Mouse (Mus musculus): ENCODE measurements at regions not wholly inside any gene's neighbourhood (a gene's known extent, or its start where the extent isn't known, plus 50 kb on each side); places are given as distances from the start of the nearest gene placed in this dataset.

GRCm38 (mm10) chr5:69721351-69722006, 129.3 kb upstream of the Gnpda2 start:
- Histone ChIP-seq H3K4me2 (ENCODE audit: insufficient read depth, low read depth, poor library complexity, severe bottlenecking) (no peak overlapping the region), H3K9me3 (replicated peaks; ENCODE audit: low read length) (peaks cover 5% of the 10 kb centered on the region), H3K79me2 (replicated peaks; ENCODE audit: control insufficient read depth, extremely low read depth, insufficient read depth, poor library complexity, severe bottlenecking) (no peaks in the 10 kb centered on the region), H3K4me1 (ENCODE audit: control insufficient read depth in 1 of 2, insufficient read depth in 2 of 2) (no peaks in the 10 kb centered on the region), H3K27me3 (replicated peaks) (no peaks in the 10 kb centered on the region), H3K9ac (ENCODE audit: insufficient read depth, low read depth) (no peak overlapping the region), H3K36me3 (replicated peaks in 1 of 2; ENCODE audit: control insufficient read depth in 1 of 2, insufficient read depth in 1 of 2, low read length in 1 of 2) (no peaks in the 10 kb centered on the region), H3K27ac (ENCODE audit: insufficient read depth, low read depth) (no peak overlapping the region), H3K4me3 (replicated peaks in 1 of 3; ENCODE audit: low read depth in 2 of 3, low read length in 2 of 3, poor library complexity in 1 of 3) (no peak overlapping the region)
- TF ChIP-seq ELF1 (IDR thresholded peaks at IDR 0.05; ENCODE audit: low read depth, low read length) (no peak), ETS1 (conservative IDR thresholded peaks at IDR 0.05; ENCODE audit: low read depth, low read length) (no peak), SMC3 (IDR thresholded peaks at IDR 0.05; ENCODE audit: low read depth, low read length) (no peak)
- DNase-seq (ENCODE audit: extremely low read depth) = no peak
- dilution Hi-C loops (cut with MboI; ENCODE audit: extremely low pct_ligation_motif_present, extremely low pct_unique_long_range_greater_than_20kb, low sequenced_read_pairs) = no loop called here
- in situ Hi-C loops (cut with MboI; ENCODE audit: low pct_ligation_motif_present, low pct_unique_long_range_greater_than_20kb, low sequenced_read_pairs) = no loop called here

- TF ChIP-seq MAX (IDR thresholded peaks at IDR 0.05; ENCODE audit: low read length) (no peak), EP300 (IDR thresholded peaks at IDR 0.05; ENCODE audit: low read length) (no peak), MEF2A (IDR thresholded peaks at IDR 0.05; ENCODE audit: borderline replicate concordance, low read depth, low read length) (no peak), JUND (conservative IDR thresholded peaks at IDR 0.05; ENCODE audit: low read depth, low read length) (no peak), PAX5 (IDR thresholded peaks at IDR 0.05; ENCODE audit: low read length) (no peak), ETS1 (conservative IDR thresholded peaks at IDR 0.05; ENCODE audit: low read depth, low read length) (no peak), ZNF384 (IDR thresholded peaks at IDR 0.05; ENCODE audit: low read depth, low read length) (no peak), RAD21 (IDR thresholded peaks at IDR 0.05; ENCODE audit: low read depth, low read length) (no peak), BHLHE40 (IDR thresholded peaks at IDR 0.05; ENCODE audit: low read depth, low read length) (no peak), CHD1 (IDR thresholded peaks at IDR 0.05; ENCODE audit: low read depth, low read length) (no peak), ZKSCAN1 (IDR thresholded peaks at IDR 0.05; ENCODE audit: borderline replicate concordance, low read depth, low read length) (no peak), TCF12 (IDR thresholded peaks at IDR 0.05; ENCODE audit: low read depth, low read length) (no peak), POLR2A (IDR thresholded peaks at IDR 0.05; ENCODE audit: low read depth, low read length) (no peak), CHD2 (IDR thresholded peaks at IDR 0.05; ENCODE audit: low read length) (no peak), MAFK (IDR thresholded peaks at IDR 0.05; ENCODE audit: insufficient replicate concordance, low read length) (no peak), TBP (conservative IDR thresholded peaks at IDR 0.05; ENCODE audit: low read depth, low read length) (no peak)
- dilution Hi-C loops (cut with MboI; ENCODE audit: extremely low pct_ligation_motif_present, extremely low pct_unique_long_range_greater_than_20kb, low sequenced_read_pairs) = no loop called here
These were observed 123.9 kb upstream of the Gnpda2 start for GRCm38 (mm10) chr5:69716087-69716486.

More at GRCm38 (mm10) chr5:69716087-69716486, 123.9 kb upstream of the Gnpda2 start:
- no peak overlapping the region for H3K27ac ChIP-seq (ENCODE audit: insufficient read depth, low read depth)
- H3K27me3 ChIP-seq (replicated peaks) = no peaks in the 10 kb centered on the region
- no peak for DNase-seq (ENCODE audit: extremely low read depth)
- in situ Hi-C loops (cut with MboI; ENCODE audit: low pct_ligation_motif_present, low pct_unique_long_range_greater_than_20kb, low sequenced_read_pairs) = no loop called here
- peaks cover 8% of the 10 kb centered on the region for H3K9me3 ChIP-seq (replicated peaks; ENCODE audit: low read length)
- no peaks in the 10 kb centered on the region for H3K79me2 ChIP-seq (replicated peaks; ENCODE audit: control insufficient read depth, extremely low read depth, insufficient read depth, poor library complexity, severe bottlenecking)
- H3K4me1 ChIP-seq (ENCODE audit: control insufficient read depth in 1 of 2, insufficient read depth in 2 of 2) = no peaks in the 10 kb centered on the region
- H3K9ac ChIP-seq (ENCODE audit: insufficient read depth, low read depth) = no peak overlapping the region
- no peak overlapping the region for H3K4me3 ChIP-seq (replicated peaks in 1 of 3; ENCODE audit: low read depth in 2 of 3, low read length in 2 of 3, poor library complexity in 1 of 3)
- H3K36me3 ChIP-seq (replicated peaks in 1 of 2; ENCODE audit: control insufficient read depth in 1 of 2, insufficient read depth in 1 of 2, low read length in 1 of 2) = no peaks in the 10 kb centered on the region
- no peak overlapping the region for H3K4me2 ChIP-seq (ENCODE audit: insufficient read depth, low read depth, poor library complexity, severe bottlenecking)
